Mouse (Mus musculus) heart, adult 2 months (tissue): Measurements from ENCODE around the gene Mgmt.

Source experiments
- CTCF ChIP-seq: fragments of 200-600 bp; IDR thresholded peaks from 2 replicates; pipeline ENCODE4 v1.8.1; 2022; ENCODE audit warnings: antibody characterized with exemption, mild to moderate bottlenecking, moderate library complexity
- POLR2A ChIP-seq: fragments of 200-500 bp; IDR thresholded peaks from 2 replicates; pipeline ENCODE4 v1.6.1; 2011; ENCODE audit warnings: mild to moderate bottlenecking, low read depth, low read length, control low read depth; ENCODE audit not compliant: insufficient read depth

GRCm38 (mm10) chr7:136846086-136846620, 48.3 kb upstream of the Mgmt start:
- no peak for TF ChIP-seq CTCF
- no peak for TF ChIP-seq POLR2A
